Mouse (Mus musculus) heart, postnatal 0 days (tissue): Measurements from ENCODE around the gene Ccdc126.

ENCODE experiments used
- CTCF ChIP-seq: IDR thresholded peaks from 2 replicates; pipeline ENCODE4 v1.5.1; 2016; ENCODE audit warnings: antibody characterized with exemption, control low read depth, low read depth
- EP300 ChIP-seq: IDR thresholded peaks from 2 replicates; pipeline ENCODE4 v1.6.1; 2016; ENCODE audit warnings: antibody characterized with exemption, low read depth

- no peak for TF ChIP-seq CTCF
- TF ChIP-seq EP300 = no peak
Measured at GRCm38 (mm10) chr6:49349826-49350225, 30.8 kb downstream of the Ccdc126 start.
